Mouse (Mus musculus) liver, adult 2 months (tissue): ENCODE measurements around the gene Nmrk1. TPM values are rescaled to one million over a fixed set of nuclear protein-coding genes. Genes with fewer than 3 reads are reported as not detected.

Experiments used
- DNase-seq: peaks from one replicate; pipeline ENCODE4 v3.0.0-alpha.2; 2011; ENCODE audit warnings: low read depth, low spot score; ENCODE audit errors: extremely low read depth
- H3K27ac ChIP-seq: fragments of 200-500 bp; replicated peaks from 2 replicates; pipeline ENCODE4 v1.5.1; 2012; ENCODE audit warnings: low read depth, mild to moderate bottlenecking, control low read depth, inconsistent platforms, low read length; ENCODE audit not compliant: insufficient read depth
- H3K27me3 ChIP-seq: fragments of 200-500 bp; 2 replicates; pipeline ENCODE4 v1.6.1; 2012; ENCODE audit warnings: mild to moderate bottlenecking, moderate library complexity, low read length, inconsistent platforms; ENCODE audit not compliant: control insufficient read depth, insufficient read depth
- H3K36me3 ChIP-seq: fragments of 200-500 bp; 2 replicates; pipeline ENCODE4 v1.6.1; 2012; ENCODE audit warnings: low read length, inconsistent platforms; ENCODE audit not compliant: control insufficient read depth, insufficient read depth
- H3K4me1 ChIP-seq: fragments of 200-500 bp; 2 replicates; pipeline ENCODE4 v1.6.1; 2011; ENCODE audit warnings: low read length; ENCODE audit not compliant: control insufficient read depth, insufficient read depth
- H3K4me3 ChIP-seq: fragments of 200-500 bp; 2 replicates; pipeline ENCODE4 v1.5.1; 2011; ENCODE audit warnings: low read depth, mild to moderate bottlenecking, control low read depth, low read length, moderate library complexity; ENCODE audit not compliant: insufficient read depth
- H3K79me2 ChIP-seq: fragments of 200-500 bp; 2 replicates; pipeline ENCODE4 v1.6.1; 2012; ENCODE audit warnings: inconsistent platforms, mild to moderate bottlenecking, low read length, moderate library complexity; ENCODE audit not compliant: control insufficient read depth, insufficient read depth
- H3K9ac ChIP-seq: fragments of 200-500 bp; 2 replicates; pipeline ENCODE4 v1.6.1; 2012; ENCODE audit warnings: low read depth, mild to moderate bottlenecking, control low read depth, inconsistent platforms, low read length
- CTCF ChIP-seq: fragments of 200-500 bp; IDR thresholded peaks from 2 replicates; pipeline ENCODE4 v1.5.1; 2011; ENCODE audit warnings: low read depth, low read length, control low read depth
- POLR2A ChIP-seq: fragments of 200-500 bp; IDR thresholded peaks from 2 replicates; pipeline ENCODE4 v1.6.1; 2011; ENCODE audit warnings: low read length, control low read depth; ENCODE audit not compliant: insufficient read depth; ENCODE audit errors: extremely low read depth
- WGBS: fragments of 180-500 bp; shearing (Covaris S2); methylation state at CpG from one replicate; pipeline ENCODE4 v1.1.7; 2018; 5-methylcytosine and 5-hydroxymethylcytosine counted together
- polyA plus RNA-seq: library from polyadenylated mRNA; depleted of rRNA; stranded (reverse); fragments of >200 nt; gene quantifications from 2 replicates; pipeline ENCODE4 v1.2.3, GENCODE M21; 2012
- total RNA-seq: library from RNA; depleted of rRNA; stranded (reverse); fragments of >200 nt; gene quantifications from 2 replicates; pipeline ENCODE4 v1.2.3, GENCODE M21; 2014

Nmrk1 gene
- total and polyA plus RNA-seq, 2 experiments: 21.9 to 47.4 TPM

- no peak for DNase-seq
- Histone ChIP-seq H3K9ac (no peak overlapping the region), H3K36me3 (no peaks in the 10 kb centered on the region; the same call in 1 of the 2 replicates), H3K4me1 (no peaks in the 10 kb centered on the region), H3K27me3 (no peaks in the 10 kb centered on the region), H3K4me3 (no peak overlapping the region), H3K27ac (no peak overlapping the region), H3K79me2 (no peaks in the 10 kb centered on the region)
- TF ChIP-seq CTCF (no peak), POLR2A (no peak)
- 74% methylated on average over 2 of the region's 2 CpGs for WGBS
Measured at GRCm38 (mm10) chr19:18663904-18664303, 32.2 kb downstream of the Nmrk1 start.

- H3K27ac ChIP-seq: no peak overlapping the region
- no peak overlapping the region for H3K9ac ChIP-seq
- no peaks in the 10 kb centered on the region for H3K36me3 ChIP-seq
- DNase-seq: no peak
- H3K79me2 ChIP-seq: no peaks in the 10 kb centered on the region
- H3K4me1 ChIP-seq: peaks cover 7% of the 10 kb centered on the region
- TF ChIP-seq POLR2A (no peak), CTCF (no peak)
- WGBS: 95% methylated on average over 7 of the region's 7 CpGs
- H3K4me3 ChIP-seq: no peak overlapping the region
- no peaks in the 10 kb centered on the region for H3K27me3 ChIP-seq
Measured at GRCm38 (mm10) chr19:18666966-18667365, 35.2 kb downstream of the Nmrk1 start.

GRCm38 (mm10) chr19:18669551-18669950, 37.8 kb downstream of the Nmrk1 start:
- peaks cover 7% of the 10 kb centered on the region for H3K4me1 ChIP-seq
- no peak for TF ChIP-seq POLR2A
- TF ChIP-seq CTCF: no peak
- 94% methylated on average over 7 of the region's 7 CpGs for WGBS
- H3K36me3 ChIP-seq: no peaks in the 10 kb centered on the region
- DNase-seq: no peak
- peaks cover 7% of the 10 kb centered on the region; the same call in 1 of the 2 replicates for H3K79me2 ChIP-seq
- no peak overlapping the region for H3K27ac ChIP-seq
- no peak overlapping the region for H3K4me3 ChIP-seq
- no peak overlapping the region for H3K9ac ChIP-seq
- no peaks in the 10 kb centered on the region for H3K27me3 ChIP-seq

- Histone ChIP-seq H3K27me3 (no peaks in the 10 kb centered on the region), H3K9ac (peak within 1 kb of the TSS; percentile 92), H3K27ac (peak within 1 kb of the TSS; percentile 64), H3K4me3 (peak within 1 kb of the TSS; percentile 99), H3K4me1 (peaks cover 7% of the 10 kb centered on the region), H3K36me3 (no peaks in the 10 kb centered on the region), H3K79me2 (peaks cover 7% of the 10 kb centered on the region; the same call in 1 of the 2 replicates)
- no peak for TF ChIP-seq POLR2A
- TF ChIP-seq CTCF: no peak
- WGBS: under 1% methylated on average over 41 of the region's 58 CpGs
- DNase-seq: peak; percentile 85
Measured at GRCm38 (mm10) chr19:18670608-18671007, 38.9 kb downstream of the Nmrk1 start, which contains the start of gene Carnmt1. TSS of gene Carnmt1 (plus strand) at chr19:18670764.

GRCm38 (mm10) chr19:18671056-18671741, 39.4 kb downstream of the Nmrk1 start:
- no peak for TF ChIP-seq POLR2A
- TF ChIP-seq CTCF: no peak
- H3K36me3 ChIP-seq: no peaks in the 10 kb centered on the region
- H3K27me3 ChIP-seq: no peaks in the 10 kb centered on the region
- H3K9ac ChIP-seq: peak overlapping the region; percentile 92
- peaks cover 9% of the 10 kb centered on the region; the same call in 1 of the 2 replicates for H3K79me2 ChIP-seq
- peak overlapping the region; percentile 64 for H3K27ac ChIP-seq
- peaks cover 7% of the 10 kb centered on the region for H3K4me1 ChIP-seq
- peak; percentile 37 for DNase-seq
- WGBS: under 1% methylated on average over 64 of the region's 64 CpGs
- peak overlapping the region; percentile 99 for H3K4me3 ChIP-seq

GRCm38 (mm10) chr19:18672498-18672897, 40.7 kb downstream of the Nmrk1 start:
- H3K4me3 ChIP-seq: no peak overlapping the region
- peaks cover 11% of the 10 kb centered on the region; the same call in 1 of the 2 replicates for H3K79me2 ChIP-seq
- WGBS: 77% methylated on average over 3 of the region's 3 CpGs
- H3K9ac ChIP-seq: no peak overlapping the region
- H3K27me3 ChIP-seq: no peaks in the 10 kb centered on the region
- no peak overlapping the region for H3K27ac ChIP-seq
- no peak for DNase-seq
- H3K36me3 ChIP-seq: no peaks in the 10 kb centered on the region
- peaks cover 7% of the 10 kb centered on the region for H3K4me1 ChIP-seq
- TF ChIP-seq CTCF (no peak), POLR2A (no peak)
